8 mouse cellular contexts compared by ENCODE assay signal in the genomic region with DNA sequence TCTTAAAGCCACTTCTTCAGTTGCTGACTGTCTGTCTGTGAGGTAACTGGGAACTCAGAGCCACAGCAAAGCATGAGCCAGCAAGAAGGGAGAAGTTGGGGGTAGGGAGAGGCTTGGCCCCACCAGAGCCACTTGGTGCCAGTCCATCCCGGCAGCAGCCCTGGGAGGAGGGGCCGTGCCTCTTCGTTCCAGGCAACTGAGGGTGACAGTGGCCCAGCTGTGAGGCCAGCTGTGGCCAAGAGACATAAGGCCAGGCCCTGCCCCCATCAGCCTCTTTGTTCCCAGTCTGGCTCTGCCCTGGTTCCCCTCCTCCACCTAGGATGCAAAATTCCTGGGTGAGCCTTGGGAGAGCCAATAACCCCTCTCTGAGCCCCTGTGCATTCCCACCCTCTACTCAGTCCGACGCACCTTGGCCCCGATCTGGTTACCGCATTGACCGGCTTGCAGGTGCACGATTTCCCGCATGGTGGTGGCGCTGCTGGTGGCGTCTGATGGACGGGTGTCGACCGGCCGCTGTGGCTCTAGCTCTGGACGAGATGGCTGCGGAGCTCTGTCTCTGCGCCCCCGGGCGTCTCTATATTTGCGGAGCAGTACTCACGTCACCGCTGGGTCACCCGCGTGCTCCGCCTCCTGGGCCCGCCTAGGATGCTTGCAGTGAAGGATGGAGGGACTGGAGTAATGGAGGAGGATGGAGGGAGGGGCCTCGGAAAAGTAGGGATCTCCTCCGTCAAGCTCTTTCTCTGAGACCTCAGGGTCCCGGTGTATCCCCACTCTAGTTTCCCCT. TPM values are rescaled to one million over a fixed set of nuclear protein-coding genes. Genes with fewer than 3 reads are reported as not detected.
DNase-seq lines count a peak whose midpoint lies in the region; ATAC-seq and TF ChIP-seq lines count a peak whose summit lies in the region.

Gene Tubb4a, minus strand, starts transcription at position 734 of the 784 bp plus-strand sequence.

- peak within 1 kb of the TSS; percentile 57; the same call in 1 of the 2 replicates for H3K9ac ChIP-seq in heart, embryonic 12.5 days
- no peak within 1 kb of the TSS for H3K9ac ChIP-seq in liver, embryonic 16.5 days (ENCODE audit: low read depth, low read length)

- TF ChIP-seq CTCF in gastrocnemius, adult 2 months (IDR thresholded peaks at IDR 0.05) = no peak

- no peaks in the 10 kb centered on the region for H3K9me3 ChIP-seq in heart, embryonic 12.5 days (replicated peaks)
- no peaks in the 10 kb centered on the region for H3K9me3 ChIP-seq in liver, embryonic 16.5 days (replicated peaks; ENCODE audit: control insufficient read depth, low read length)

- no peaks in the 10 kb centered on the region for H3K36me3 ChIP-seq in heart, embryonic 12.5 days
- H3K36me3 ChIP-seq in liver, embryonic 16.5 days (ENCODE audit: control insufficient read depth, insufficient read depth) = no peaks in the 10 kb centered on the region

- WGBS in heart, embryonic 12.5 days = under 1% methylated on average over 31 of the region's 31 CpGs
- 2% methylated on average over 31 of the region's 31 CpGs for WGBS in liver, embryonic 16.5 days (ENCODE audit: insufficient replicate concordance)

- H3K4me2 ChIP-seq in heart, embryonic 12.5 days = peak within 1 kb of the TSS; percentile 77
- no peak within 1 kb of the TSS for H3K4me2 ChIP-seq in liver, embryonic 16.5 days (ENCODE audit: low read depth, low read length)

- peaks cover 8% of the 10 kb centered on the region for H3K4me1 ChIP-seq in heart, embryonic 12.5 days (replicated peaks)
- no peaks in the 10 kb centered on the region; the same call in 1 of the 2 replicates for H3K4me1 ChIP-seq in liver, embryonic 16.5 days (ENCODE audit: control insufficient read depth, low read depth, low read length)

- DNase-seq in gastrocnemius, adult 2 months = peak; percentile 55
- DNase-seq in gastrocnemius, postnatal 4 days (ENCODE audit: low spot score in 2 of 2) = no peak
- peak; percentile 75 for DNase-seq in embryo, embryonic 11 days
- peak; percentile 87 to 88 for DNase-seq in layer of hippocampus, adult 8-10 months (ENCODE audit: low spot score in 2 of 2)
- peak; percentile 16 for DNase-seq in retina, adult 2 months (ENCODE audit: low read depth, low spot score)

- peak within 1 kb of the TSS; percentile 46 for H3K27ac ChIP-seq in gastrocnemius, adult 2 months
- H3K27ac ChIP-seq in heart, embryonic 12.5 days (ENCODE audit: poor library complexity, severe bottlenecking) = no peak within 1 kb of the TSS
- no peak within 1 kb of the TSS for H3K27ac ChIP-seq in liver, embryonic 16.5 days (ENCODE audit: low read length)

- peak within 1 kb of the TSS; percentile 64 for H3K4me3 ChIP-seq in gastrocnemius, adult 2 months
- H3K4me3 ChIP-seq in heart, embryonic 12.5 days = peak within 1 kb of the TSS; percentile 47
- no peak within 1 kb of the TSS for H3K4me3 ChIP-seq in liver, embryonic 16.5 days (ENCODE audit: low read depth, low read length)

- peak; percentile 56; the same call in 1 of the 2 replicates for ATAC-seq in heart, embryonic 12.5 days (ENCODE audit: insufficient number of reproducible peaks, low FRiP score)
- peak; percentile 27; the same call in 1 of the 2 replicates for ATAC-seq in liver, embryonic 16.5 days (ENCODE audit: low read depth)
- no peak for ATAC-seq in monocyte, adult 5-6 weeks (replicated peaks; ENCODE audit: insufficient number of reproducible peaks, low FRiP score, low TSS enrichment, poor library complexity, severe bottlenecking)

- intact Hi-C loops in gastrocnemius, adult 2 months (cut with DNase I) = no loop called here

- peaks cover 42% of the 10 kb centered on the region for H3K27me3 ChIP-seq in heart, embryonic 12.5 days (replicated peaks)
- H3K27me3 ChIP-seq in liver, embryonic 16.5 days (ENCODE audit: control insufficient read depth, insufficient read depth, low read depth, low read length) = peaks cover 18% of the 10 kb centered on the region

RNA-seq across cellular contexts. Expression of gene Tubb4a, which starts in this region (rescaled TPM):
- total RNA-seq in gastrocnemius, adult 2 months (2021) = 1 to 10 TPM in 1 of 2 experiments, under 1 TPM in 1; 0.64 to 1.7 TPM
- total RNA-seq in gastrocnemius, postnatal 4 days (2021) = 1 to 10 TPM; 4.0 to 4.8 TPM
- polyA plus RNA-seq in heart, embryonic 12.5 days (2016; fragmentation: Nextera tagmentation; extraction: Ambion mirVana) = 9.4 and 11.3 TPM in 2 replicates
- total RNA-seq in layer of hippocampus, adult 8-10 months (2022) = 100 to 1,000 TPM; 500 to 601 (median 567) TPM
- polyA plus RNA-seq in liver, embryonic 16.5 days (2015; fragmentation: Nextera tagmentation; extraction: Ambion mirVana) = 0.36 and 0.60 TPM in 2 replicates
- total RNA-seq in monocyte, adult 5-6 weeks (2017) = 0.58 to 1.4 TPM in 2 of 3 replicates, not detected in the other

Comparison
In these comparisons a context has a peak if more than half of its experiments do, and no peak if none do; other contexts are left out.
1. RNA of gene Tubb4a (total RNA-seq): 500 to 601 TPM in layer of hippocampus, adult 8-10 months; 4.0 to 4.8 TPM in gastrocnemius, postnatal 4 days, 0.64 to 1.7 TPM in gastrocnemius, adult 2 months and 0.58 to 1.4 TPM in monocyte, adult 5-6 weeks; every median in the first group is over 10 times any median in the second.
2. DNase-seq: peak in gastrocnemius, adult 2 months (single experiment), embryo, embryonic 11 days (single experiment), layer of hippocampus, adult 8-10 months (2 of 2) and retina, adult 2 months (single experiment); none in gastrocnemius, postnatal 4 days (0 of 2).
3. Peak in ATAC-seq in liver, embryonic 16.5 days; RNA of the gene not detected or under 1 TPM.